Mouse (Mus musculus): ENCODE data around the gene Hexb.

DNA sequence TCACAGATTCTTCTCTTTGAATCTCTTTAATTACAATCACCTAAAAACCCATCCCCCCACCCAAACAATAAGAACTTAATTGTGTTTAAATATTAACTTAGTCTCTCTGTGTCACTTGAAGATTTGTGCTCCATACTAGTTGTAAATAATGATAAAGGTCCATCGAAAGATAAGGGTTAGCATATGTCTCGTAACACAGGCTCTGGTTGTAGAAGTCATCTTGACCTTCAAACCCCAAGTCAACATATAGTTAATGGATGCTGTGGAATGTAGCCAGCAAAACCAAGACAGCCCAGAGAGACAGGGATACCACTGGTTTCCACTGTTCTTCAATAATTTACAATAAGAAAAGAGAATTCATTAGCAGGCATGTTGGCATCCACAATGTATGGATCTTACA lies 14.0 kb downstream of the Hexb start:
- TF ChIP-seq POLR2A (IDR thresholded peaks at IDR 0.05; ENCODE audit: borderline replicate concordance, extremely low read depth, low read depth, low read length) (no peak), CTCF (IDR thresholded peaks at IDR 0.05; ENCODE audit: insufficient read depth, low read length) (no peak)
